Mouse (Mus musculus) MEL (cell line): ENCODE measurements around the gene Usp11. TPM values are rescaled to one million over a fixed set of nuclear protein-coding genes. Genes with fewer than 3 reads are reported as not detected.

Source experiments
- DNase-seq: peaks from one replicate; pipeline ENCODE4 v3.0.0; 2011; ENCODE audit warnings: low read depth, low spot score
- H3K27ac ChIP-seq: 2 replicates; pipeline ENCODE4 v1.5.1; 2012; ENCODE audit warnings: low read depth, mild to moderate bottlenecking, control low read depth, low read length, moderate library complexity; ENCODE audit not compliant: control insufficient read depth
- H3K27me3 ChIP-seq, 2 experiments: fragments of 150-350 bp in 1 of 2; sonication (generic) in 1 of 2; 2 replicates each; pipeline ENCODE4 v1.6.1; 2012; ENCODE audit warnings: low read length in 2 of 2, mild to moderate bottlenecking in 2 of 2, improper control_type of control experiment in 1 of 2, moderate library complexity in 1 of 2; ENCODE audit not compliant: insufficient read depth in 2 of 2, control insufficient read depth in 1 of 2
- H3K36me3 ChIP-seq, 2 experiments: 2 replicates each; pipeline ENCODE4 v1.6.1; 2012 to 2014; ENCODE audit warnings: low read length in 2 of 2, improper control_type of control experiment in 1 of 2, inconsistent platforms in 1 of 2, mild to moderate bottlenecking in 1 of 2; ENCODE audit not compliant: insufficient read depth in 2 of 2, control insufficient read depth in 1 of 2
- H3K4me1 ChIP-seq, 2 experiments: fragments of 150-350 bp in 1 of 2; sonication (generic) in 1 of 2; 2 replicates each; pipeline ENCODE4 v1.6.1; 2012; ENCODE audit warnings: low read length in 2 of 2, improper control_type of control experiment in 1 of 2, mild to moderate bottlenecking in 1 of 2; ENCODE audit not compliant: insufficient read depth in 2 of 2, control insufficient read depth in 1 of 2
- H3K4me3 ChIP-seq, 2 experiments: fragments of 150-350 bp in 1 of 2; sonication (generic) in 1 of 2; 2 replicates each; pipeline ENCODE4 v1.5.1; 2012; ENCODE audit warnings: low read depth in 2 of 2, low read length in 2 of 2, mild to moderate bottlenecking in 2 of 2, moderate library complexity in 2 of 2, control low read depth in 1 of 2, improper control_type of control experiment in 1 of 2; ENCODE audit not compliant: control insufficient read depth in 1 of 2, insufficient read depth in 1 of 2
- H3K79me2 ChIP-seq: 2 replicates; pipeline ENCODE4 v1.6.1; 2012; ENCODE audit warnings: mild to moderate bottlenecking, low read length, moderate library complexity; ENCODE audit not compliant: control insufficient read depth, poor library complexity, insufficient read depth
- H3K9ac ChIP-seq: 2 replicates; pipeline ENCODE4 v1.6.1; 2012; ENCODE audit warnings: low read depth, mild to moderate bottlenecking, control low read depth, low read length, moderate library complexity; ENCODE audit not compliant: control insufficient read depth, poor library complexity, severe bottlenecking
- H3K9me3 ChIP-seq: fragments of 150-350 bp; sonication (generic); replicated peaks from 2 replicates; pipeline ENCODE4 v1.6.1; 2012; ENCODE audit warnings: mild to moderate bottlenecking, low read length, improper control_type of control experiment, moderate library complexity; ENCODE audit not compliant: insufficient read depth
- BHLHE40 ChIP-seq: IDR thresholded peaks from 2 replicates; pipeline ENCODE4 v1.6.1; 2012; ENCODE audit warnings: low read depth, mild to moderate bottlenecking, inconsistent platforms, low read length, improper control_type of control experiment, borderline replicate concordance
- CHD1 ChIP-seq: IDR thresholded peaks from 2 replicates; pipeline ENCODE4 v1.6.1; 2012; ENCODE audit warnings: low read depth, mild to moderate bottlenecking, inconsistent platforms, low read length, improper control_type of control experiment
- CTCF ChIP-seq, 3 experiments: IDR thresholded peaks in 2 of 3; conservative IDR thresholded peaks in 1 of 3; 2 replicates each; pipeline ENCODE4 v1.5.1; 2011 to 2012; ENCODE audit warnings: low read length in 3 of 3, low read depth in 2 of 3, mild to moderate bottlenecking in 2 of 3, improper control_type of control experiment in 1 of 3, inconsistent platforms in 1 of 3, mixed read lengths in 1 of 3, moderate library complexity in 1 of 3; ENCODE audit not compliant: control insufficient read depth in 1 of 3, insufficient read depth in 1 of 3, poor library complexity in 1 of 3, severe bottlenecking in 1 of 3
- E2F4 ChIP-seq: IDR thresholded peaks from 2 replicates; pipeline ENCODE4 v1.6.1; 2011; ENCODE audit warnings: low read depth, low read length, improper control_type of control experiment, borderline replicate concordance
- ELF1 ChIP-seq: IDR thresholded peaks from 2 replicates; pipeline ENCODE4 v1.6.1; 2014; ENCODE audit warnings: low read depth, mild to moderate bottlenecking, inconsistent platforms, low read length, improper control_type of control experiment, moderate library complexity
- ETS1 ChIP-seq: IDR thresholded peaks from 2 replicates; pipeline ENCODE4 v1.6.1; 2012; ENCODE audit warnings: low read depth, mild to moderate bottlenecking, inconsistent platforms, low read length, improper control_type of control experiment, moderate library complexity
- GABPA ChIP-seq: IDR thresholded peaks from 2 replicates; pipeline ENCODE4 v1.6.1; 2012; ENCODE audit warnings: low read depth, mild to moderate bottlenecking, inconsistent platforms, low read length, improper control_type of control experiment, moderate library complexity
- HCFC1 ChIP-seq: IDR thresholded peaks from 2 replicates; pipeline ENCODE4 v1.6.1; 2012; ENCODE audit warnings: low read depth, mild to moderate bottlenecking, inconsistent platforms, low read length, improper control_type of control experiment, moderate library complexity
- JUND ChIP-seq: IDR thresholded peaks from 2 replicates; pipeline ENCODE4 v1.6.1; 2011; ENCODE audit warnings: low read depth, mild to moderate bottlenecking, improper control_type of control experiment, low read length
- KAT2A ChIP-seq: conservative IDR thresholded peaks from 2 replicates; pipeline ENCODE4 v1.6.1; 2012; ENCODE audit warnings: low read depth, low read length, improper control_type of control experiment, inconsistent platforms
- MAZ ChIP-seq: IDR thresholded peaks from 2 replicates; pipeline ENCODE4 v1.6.1; 2012; ENCODE audit warnings: low read depth, mild to moderate bottlenecking, inconsistent platforms, low read length, improper control_type of control experiment
- MEF2A ChIP-seq: IDR thresholded peaks from 2 replicates; pipeline ENCODE4 v1.6.1; 2014; ENCODE audit warnings: low read depth, mild to moderate bottlenecking, inconsistent platforms, low read length, improper control_type of control experiment; ENCODE audit not compliant: poor library complexity, insufficient replicate concordance, severe bottlenecking; ENCODE audit errors: extremely low read depth
- MYC ChIP-seq: IDR thresholded peaks from 2 replicates; pipeline ENCODE4 v1.6.1; 2011; ENCODE audit warnings: low read depth, mild to moderate bottlenecking, low read length, improper control_type of control experiment, moderate library complexity
- NELFE ChIP-seq: IDR thresholded peaks from 2 replicates; pipeline ENCODE4 v1.6.1; 2011; ENCODE audit warnings: low read depth, low read length, improper control_type of control experiment
- NRF1 ChIP-seq: IDR thresholded peaks from 2 replicates; pipeline ENCODE4 v1.6.1; 2014; ENCODE audit warnings: low read depth, mild to moderate bottlenecking, inconsistent platforms, low read length, improper control_type of control experiment, moderate library complexity; ENCODE audit not compliant: poor library complexity, insufficient read depth, severe bottlenecking
- POLR2A ChIP-seq, 2 experiments: IDR thresholded peaks; 2 replicates each; pipeline ENCODE4 v1.6.1; 2011 to 2012; ENCODE audit warnings: low read length in 2 of 2, mild to moderate bottlenecking in 2 of 2, control low read depth in 1 of 2, improper control_type of control experiment in 1 of 2, low read depth in 1 of 2, moderate library complexity in 1 of 2; ENCODE audit not compliant: control insufficient read depth in 1 of 2, insufficient read depth in 1 of 2, poor library complexity in 1 of 2
- POLR2AphosphoS2 ChIP-seq: IDR thresholded peaks from 2 replicates; pipeline ENCODE4 v1.6.1; 2011; ENCODE audit warnings: low read length, improper control_type of control experiment
- SIN3A ChIP-seq: IDR thresholded peaks from 2 replicates; pipeline ENCODE4 v1.6.1; 2012; ENCODE audit warnings: low read length, improper control_type of control experiment, inconsistent platforms
- TBP ChIP-seq: IDR thresholded peaks from 2 replicates; pipeline ENCODE4 v1.8.0; 2011; ENCODE audit warnings: low read depth, low read length, improper control_type of control experiment
- TCF12 ChIP-seq: IDR thresholded peaks from 2 replicates; pipeline ENCODE4 v1.6.1; 2014; ENCODE audit warnings: low read depth, mild to moderate bottlenecking, inconsistent platforms, low read length, improper control_type of control experiment, moderate library complexity
- UBTF ChIP-seq: IDR thresholded peaks from 2 replicates; pipeline ENCODE4 v1.6.1; 2012; ENCODE audit warnings: low read depth, mild to moderate bottlenecking, inconsistent platforms, low read length, improper control_type of control experiment, moderate library complexity, borderline replicate concordance; ENCODE audit not compliant: insufficient read depth
- USF2 ChIP-seq, 2 experiments: IDR thresholded peaks; 2 replicates each; pipeline ENCODE4 v1.6.1; 2011 to 2012; ENCODE audit warnings: improper control_type of control experiment in 2 of 2, low read length in 2 of 2, borderline replicate concordance in 1 of 2, inconsistent platforms in 1 of 2, low read depth in 1 of 2, mild to moderate bottlenecking in 1 of 2; ENCODE audit not compliant: insufficient read depth in 1 of 2
- ZC3H11A ChIP-seq: IDR thresholded peaks from 2 replicates; pipeline ENCODE4 v1.6.1; 2012; ENCODE audit warnings: low read depth, mild to moderate bottlenecking, inconsistent platforms, low read length, improper control_type of control experiment
- ZKSCAN1 ChIP-seq: IDR thresholded peaks from 2 replicates; pipeline ENCODE4 v1.6.1; 2012; ENCODE audit warnings: low read depth, mild to moderate bottlenecking, inconsistent platforms, low read length, improper control_type of control experiment, moderate library complexity
- ZMIZ1 ChIP-seq: IDR thresholded peaks from 2 replicates; pipeline ENCODE4 v1.6.1; 2012; ENCODE audit warnings: low read depth, mild to moderate bottlenecking, inconsistent platforms, low read length, improper control_type of control experiment, moderate library complexity
- ZNF384 ChIP-seq: IDR thresholded peaks from 2 replicates; pipeline ENCODE4 v1.6.1; 2012; ENCODE audit warnings: low read depth, mild to moderate bottlenecking, inconsistent platforms, low read length, improper control_type of control experiment
- polyA plus RNA-seq, 2 experiments: library from polyadenylated mRNA; stranded (reverse) in 1 of 2; unstranded in 1 of 2; fragments of >175 nt in 1 of 2; fragments of >200 nt in 1 of 2; gene quantifications; 2 replicates each; pipeline versions ENCODE4 v1.2.1 to v1.2.4; 2012; ENCODE audit warnings: low replicate concordance in 2 of 2, low read depth in 1 of 2; ENCODE audit not compliant: insufficient read length in 2 of 2, insufficient read depth in 1 of 2, missing spikeins in 1 of 2
- total RNA-seq: library from RNA; depleted of rRNA; stranded (reverse); fragments of 300-350 nt; gene quantifications from 2 replicates; pipeline ENCODE4 v1.2.3, GENCODE M21; 2012

The Usp11 gene
- total and polyA plus RNA-seq, 3 experiments: 13.8 to 34.4 TPM; not detected in 1

- peak; percentile 11; the same call in 1 of the 2 replicates for TF ChIP-seq NRF1
- TF ChIP-seq KAT2A: peak; percentile 50; the same call in 1 of the 2 replicates
- peak; percentile 59; the same call in 1 of the 2 replicates for TF ChIP-seq ETS1
Measured at GRCm38 (mm10) chrX:20662716-20663443, 40.8 kb upstream of the Usp11 start (continued).

GRCm38 (mm10) chrX:20663444-20663790 is 40.3 kb upstream of the Usp11 start:
- Histone ChIP-seq H3K9ac (peak overlapping the region; percentile 96), H3K27ac (peak overlapping the region; percentile 81), H3K79me2 (peaks cover 32% of the 10 kb centered on the region), H3K4me3 (peak overlapping the region; percentile 72 to 85), H3K27me3 (no peaks in the 10 kb centered on the region), H3K9me3 (no peaks in the 10 kb centered on the region), H3K36me3 (peaks cover 20 to 47% of the 10 kb centered on the region in 2 experiments), H3K4me1 (peaks cover 13 to 32% of the 10 kb centered on the region in 2 experiments)
- TF ChIP-seq TBP (0 out of 2 replicates have a peak, but pooled peaks have one; percentile 14), ELF1 (no peak)
- no peak for DNase-seq

GRCm38 (mm10) chrX:20687519-20688067 is 16.1 kb upstream of the Usp11 start, which contains the start of gene Cdk16:
TSS of gene Cdk16 (plus strand) at chrX:20687954.
- H3K27me3 ChIP-seq: no peaks in the 10 kb centered on the region
- TF ChIP-seq CTCF (IDR thresholded peaks at IDR 0.05 in 2 of 3, conservative IDR thresholded peaks at IDR 0.05 in 1 of 3; ENCODE audit: control insufficient read depth in 1 of 3, insufficient read depth in 1 of 3, low read depth in 2 of 3, low read length in 3 of 3, poor library complexity in 1 of 3, severe bottlenecking in 1 of 3): no peak
- TF ChIP-seq POLR2AphosphoS2: peak; percentile 52; the same call in 1 of the 2 replicates
- no peak for TF ChIP-seq CHD1
- no peak for TF ChIP-seq ZKSCAN1
- no peak; the same call in 1 of the 2 replicates for TF ChIP-seq TCF12
- TF ChIP-seq ZC3H11A: no peak
- no peak for TF ChIP-seq JUND
- peak; percentile 59 for TF ChIP-seq TBP
- TF ChIP-seq NRF1: no peak
- peak; percentile 30; the same call in 1 of the 2 replicates for TF ChIP-seq ZNF384
- TF ChIP-seq POLR2A (IDR thresholded peaks at IDR 0.05; ENCODE audit: control insufficient read depth in 1 of 2, insufficient read depth in 1 of 2, low read depth in 1 of 2, low read length in 2 of 2, poor library complexity in 1 of 2): peak in 1 of 2 experiments; percentile 75; a peak in 2 of 4 replicates
- no peak for TF ChIP-seq E2F4
- peak; percentile 76 for TF ChIP-seq MYC
- TF ChIP-seq MAZ: no peak
- TF ChIP-seq USF2 (IDR thresholded peaks at IDR 0.05; ENCODE audit: borderline replicate concordance in 1 of 2, insufficient read depth in 1 of 2, low read depth in 1 of 2, low read length in 2 of 2): no peak
- no peak for TF ChIP-seq GABPA
- TF ChIP-seq BHLHE40: no peak
- peak; percentile 59; the same call in 1 of the 2 replicates for TF ChIP-seq SIN3A
- no peak for TF ChIP-seq UBTF
- no peak for TF ChIP-seq MEF2A
- TF ChIP-seq ZMIZ1: no peak
- TF ChIP-seq HCFC1: peak; percentile 73
- peak; percentile 73 for TF ChIP-seq NELFE

More at GRCm38 (mm10) chrX:20687519-20688067, 16.1 kb upstream of the Usp11 start, which contains the start of gene Cdk16:
- peaks cover 27% of the 10 kb centered on the region for H3K79me2 ChIP-seq
- H3K9ac ChIP-seq: peak within 1 kb of the TSS; percentile 97
- H3K27ac ChIP-seq: peak within 1 kb of the TSS; percentile 94
- H3K4me3 ChIP-seq: peak within 1 kb of the TSS; percentile 90 to 91
- H3K36me3 ChIP-seq: peaks cover 0 to 22% of the 10 kb centered on the region in 2 experiments; a peak in 3 of 4 replicates
- H3K4me1 ChIP-seq: peaks cover 8 to 16% of the 10 kb centered on the region in 2 experiments
- H3K9me3 ChIP-seq: no peaks in the 10 kb centered on the region
- DNase-seq: peak; percentile 99
